Mouse (Mus musculus): ENCODE data around the gene Ccdc106.
A peak's percentile ranks its signal among the peaks of the same experiment; 100 is the strongest.
"Not testable (repeated sequence)": the region's sequence is repeated elsewhere in the genome, so short reads cannot be mapped to it uniquely, and the experiment has no call there.

Gene Ccdc106

DNA sequence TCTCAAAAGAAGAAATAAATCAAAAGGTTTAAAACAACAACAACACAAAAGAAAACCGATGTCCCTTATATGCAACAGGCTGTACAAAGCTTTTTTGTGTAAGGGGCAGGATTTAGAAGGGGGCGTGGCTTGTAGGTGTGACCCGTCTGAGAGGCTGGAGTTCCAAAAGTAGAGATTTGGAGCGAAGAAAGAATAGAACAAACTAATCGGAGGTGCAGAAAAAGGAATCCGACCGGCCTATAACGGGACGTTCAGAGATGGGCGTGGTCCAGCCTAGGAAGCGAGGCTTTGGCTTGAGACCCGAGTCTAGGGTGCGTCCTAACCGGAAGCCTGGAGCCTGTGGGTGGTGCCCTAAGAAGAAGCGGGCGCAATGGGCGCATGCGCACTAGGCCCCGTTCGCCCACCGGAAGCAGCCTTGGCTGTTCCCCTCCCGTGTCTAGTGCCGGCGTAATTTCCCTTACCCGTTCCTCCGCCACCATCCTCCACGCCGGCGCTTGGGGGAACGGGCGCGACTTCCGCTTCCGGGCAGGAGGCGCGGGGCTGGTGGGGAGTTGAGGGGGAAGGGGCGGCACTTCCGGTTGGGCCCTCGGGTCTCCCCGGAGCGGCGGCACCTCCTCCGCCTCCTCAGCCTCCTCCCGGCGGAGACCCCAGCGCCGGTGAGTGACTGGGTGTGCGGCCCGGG lies at the start of gene Ccdc106, which contains the start of gene Zfp865:
Gene Ccdc106 (plus strand): TSS at position 554 of the 682 bp plus-strand sequence.
Gene Zfp865 (plus strand): TSS at position 377 of the 682 bp plus-strand sequence.
- DNase-seq (ENCODE audit: low spot score) = peak; percentile 97

- no peak for DNase-seq (ENCODE audit: low spot score)
These were observed 49.3 kb upstream of the Ccdc106 start, which contains the start of gene Sbk3 for GRCm38 (mm10) chr7:4971068-4971467. Gene Sbk3, minus strand, starts transcription at chr7:4971168.

DNA sequence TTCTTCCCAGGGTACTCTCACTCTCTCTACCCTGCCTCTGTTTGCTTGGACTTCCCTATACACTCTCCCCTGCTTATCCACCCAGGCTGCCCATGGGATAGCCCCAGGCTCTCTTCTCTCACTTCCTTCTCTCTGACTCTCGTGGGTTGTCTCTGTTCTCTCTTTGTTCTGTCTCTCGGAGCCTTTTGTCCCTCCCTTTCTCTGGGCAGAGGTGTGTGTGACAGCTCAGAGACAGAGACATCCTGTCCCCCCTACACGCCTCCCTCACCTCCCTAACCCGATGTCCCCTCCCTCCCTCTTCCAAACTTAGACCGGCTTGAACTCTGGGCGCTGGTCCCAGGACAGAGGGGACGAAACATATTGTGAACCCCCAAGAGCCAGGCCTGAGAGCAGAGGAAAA lies 48.6 kb upstream of the Ccdc106 start:
- DNase-seq (ENCODE audit: low spot score) = no peak

DNA sequence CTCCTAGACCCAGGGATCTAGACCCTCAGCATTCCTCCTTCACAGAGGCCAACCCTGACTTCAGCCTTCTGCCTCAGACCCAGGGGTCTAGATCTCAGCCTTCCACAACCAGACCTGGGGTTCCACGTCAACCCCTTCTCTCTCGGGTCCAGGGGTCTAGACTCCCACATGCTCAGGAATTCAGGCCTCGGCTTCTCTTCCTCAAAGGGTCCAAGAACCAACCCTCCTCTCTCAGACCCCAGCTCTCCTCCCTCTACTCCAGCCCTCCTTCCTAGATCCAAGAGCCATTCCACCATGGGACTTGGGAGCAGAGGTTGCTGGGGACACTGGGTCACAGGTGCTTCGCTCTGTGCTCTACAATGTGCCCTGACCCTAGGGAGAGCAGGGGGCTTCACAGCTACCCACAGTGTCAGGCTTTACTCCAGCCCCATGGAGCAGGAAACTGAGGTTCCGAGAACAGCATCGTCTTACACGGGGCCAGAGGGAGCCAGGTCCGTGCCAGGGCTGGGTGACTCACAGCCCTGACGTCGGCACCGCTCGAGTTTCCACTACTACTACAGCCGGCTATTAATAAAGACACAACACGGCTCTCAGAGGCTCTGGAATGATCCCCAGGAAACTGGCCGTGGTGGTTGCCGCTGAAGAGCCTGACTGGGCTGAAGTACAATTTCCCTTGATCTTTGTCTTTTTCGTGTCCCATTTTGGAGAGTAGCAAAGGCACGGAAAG lies 47.9 kb upstream of the Ccdc106 start:
- DNase-seq (ENCODE audit: low spot score) = peak; percentile 76

GRCm38 (mm10) chr7:4975455-4975854 lies 44.9 kb upstream of the Ccdc106 start:
- DNase-seq (ENCODE audit: low spot score) = no peak

GRCm38 (mm10) chr7:4976832-4977231 lies 43.5 kb upstream of the Ccdc106 start:
- no peak for DNase-seq (ENCODE audit: low spot score)

DNA sequence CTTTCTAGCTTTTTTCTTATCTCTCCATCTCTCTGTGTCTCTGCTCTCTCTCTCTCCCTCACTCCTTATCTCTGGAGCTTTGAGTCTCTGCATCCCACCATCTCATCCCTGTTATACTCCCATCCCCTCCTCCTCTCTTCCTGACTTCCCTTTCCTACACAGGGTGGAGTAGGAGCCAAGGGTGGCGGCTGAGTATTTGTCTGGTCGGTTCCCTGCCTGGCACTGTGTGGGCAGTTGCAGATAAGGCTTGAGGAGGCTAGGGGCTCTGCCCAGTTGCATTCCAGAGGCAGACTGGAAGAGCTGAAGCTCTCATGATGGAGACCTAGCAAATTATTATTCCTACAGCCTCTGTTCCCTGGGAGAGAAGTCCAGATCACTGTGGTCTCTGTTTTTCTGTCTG lies 32.1 kb upstream of the Ccdc106 start:
- no peak for DNase-seq (ENCODE audit: low spot score)

DNA sequence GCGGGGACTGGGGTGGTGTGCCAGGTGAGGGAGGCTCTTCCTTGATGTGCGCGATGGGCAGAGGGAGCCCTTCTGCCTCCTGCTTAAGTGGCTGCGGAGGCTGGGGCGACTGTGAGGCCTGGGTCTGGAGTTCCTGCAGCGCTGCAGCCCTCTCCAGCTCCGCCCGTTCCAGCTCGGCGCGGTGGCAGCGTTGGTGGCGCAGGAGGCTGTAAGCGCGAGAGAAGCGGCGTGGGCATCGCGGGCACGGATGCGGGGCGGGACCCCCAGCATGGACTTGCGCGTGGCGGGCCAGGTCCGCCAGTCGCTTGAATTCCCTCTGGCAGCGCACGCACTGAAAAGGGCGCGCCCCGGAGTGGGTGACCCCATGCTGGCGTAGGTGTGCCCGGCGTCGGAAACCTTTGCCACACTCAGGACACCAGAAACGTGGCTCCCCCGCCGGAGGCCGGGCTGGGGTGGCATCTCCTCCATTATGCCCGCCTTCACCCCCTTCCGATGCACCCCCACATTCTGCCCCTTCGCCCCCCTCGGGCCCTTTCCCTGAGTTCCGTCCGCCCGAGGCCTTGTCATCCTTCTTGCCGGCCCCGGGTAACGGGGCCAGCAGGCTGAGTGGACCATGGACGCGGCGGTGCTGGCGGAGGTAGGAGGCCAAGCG lies 26.9 kb upstream of the Ccdc106 start:
- no peak for DNase-seq (ENCODE audit: low spot score)

DNA sequence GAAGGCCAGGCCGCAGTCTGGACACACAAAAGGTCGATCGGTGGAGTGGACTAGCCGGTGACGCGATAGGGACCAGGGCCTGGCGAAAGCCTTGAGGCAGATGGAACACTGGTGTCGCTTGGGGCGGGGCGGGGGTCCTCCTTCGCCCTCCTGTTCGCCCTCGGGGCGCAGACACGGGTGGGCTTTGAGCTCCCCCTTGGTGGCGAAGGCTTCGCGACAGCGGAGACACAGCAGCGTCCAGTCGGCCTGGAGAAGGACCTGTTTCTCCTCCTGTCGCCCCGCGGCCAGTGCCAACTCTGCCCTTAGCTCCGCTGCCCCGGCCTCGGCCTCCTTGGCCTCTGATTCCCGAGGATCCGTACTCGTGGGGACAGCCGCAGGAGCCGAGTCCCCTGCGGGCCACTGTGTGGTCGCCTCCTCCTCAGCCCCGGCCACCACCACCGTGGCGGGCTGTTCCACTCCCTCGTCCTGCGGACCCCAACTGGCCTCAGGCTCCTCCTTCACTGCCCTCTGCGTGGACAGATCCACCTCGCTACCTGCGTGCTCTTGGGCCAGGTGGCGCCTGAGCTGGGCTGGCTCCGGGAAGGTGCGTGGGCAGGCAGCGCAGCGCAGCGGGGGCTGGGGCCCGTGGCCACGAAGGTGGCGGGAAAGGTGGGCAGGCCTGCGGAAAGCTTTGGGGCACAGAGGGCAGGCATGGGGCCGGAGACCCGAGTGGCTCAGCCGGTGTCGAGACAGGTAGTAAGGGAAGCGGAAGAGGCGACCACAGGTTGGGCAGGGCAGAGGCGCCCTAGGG lies 26.2 kb upstream of the Ccdc106 start:
- DNase-seq (ENCODE audit: low spot score) = no peak

- no peak for DNase-seq (ENCODE audit: low spot score)
These were observed 24.9 kb upstream of the Ccdc106 start for GRCm38 (mm10) chr7:4995268-4996002.

DNA sequence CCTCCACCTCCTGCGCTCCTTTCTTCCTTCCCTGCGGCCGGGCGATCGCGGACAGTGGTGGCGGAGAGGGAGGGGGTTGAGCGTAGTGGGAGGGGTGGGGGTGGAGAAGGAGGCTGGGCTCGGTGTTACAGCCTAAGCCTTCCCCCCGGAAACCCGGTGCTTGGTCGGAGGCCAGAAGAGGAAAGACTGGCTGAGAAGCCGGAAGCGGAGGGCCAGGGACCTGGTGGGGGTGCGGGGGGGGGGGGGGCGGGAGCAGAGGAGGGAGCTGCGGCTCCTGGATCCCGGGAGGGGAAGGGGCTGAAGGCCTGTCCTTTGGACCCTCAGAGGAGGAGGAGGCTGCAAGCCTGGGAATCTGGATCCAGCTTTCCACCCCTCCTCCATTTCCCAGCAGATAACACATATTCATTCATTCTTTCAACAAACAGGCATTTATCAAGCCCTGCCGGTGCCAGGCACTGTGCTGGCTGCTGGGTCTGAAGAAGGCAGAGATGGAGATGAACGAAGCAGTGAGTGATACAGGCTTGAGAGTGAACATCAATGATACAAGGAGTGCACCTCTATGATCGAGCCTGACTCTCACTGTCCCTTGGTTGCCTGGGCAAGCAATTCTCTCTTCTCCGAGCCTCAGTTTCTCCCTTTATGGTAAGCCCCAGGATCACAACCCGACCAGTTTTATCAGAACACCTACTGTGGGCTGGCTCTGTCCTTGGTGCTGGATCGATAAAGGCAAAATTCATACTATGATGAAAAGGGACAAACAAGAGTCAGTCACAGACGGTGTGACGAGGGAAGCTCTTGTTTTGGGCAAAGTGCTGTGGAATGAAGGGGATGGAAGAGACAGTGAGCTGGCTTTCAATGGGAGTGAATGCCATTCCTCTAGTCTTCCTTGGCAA lies 24.1 kb upstream of the Ccdc106 start, which contains the start of gene Zfp579:
Gene Zfp579 (minus strand): TSS at position 156 of the 893 bp plus-strand sequence.
- peak; percentile 88 for DNase-seq (ENCODE audit: low spot score)

- DNase-seq (ENCODE audit: low spot score) = no peak
These were observed 23.4 kb upstream of the Ccdc106 start for GRCm38 (mm10) chr7:4996934-4997333.

DNA sequence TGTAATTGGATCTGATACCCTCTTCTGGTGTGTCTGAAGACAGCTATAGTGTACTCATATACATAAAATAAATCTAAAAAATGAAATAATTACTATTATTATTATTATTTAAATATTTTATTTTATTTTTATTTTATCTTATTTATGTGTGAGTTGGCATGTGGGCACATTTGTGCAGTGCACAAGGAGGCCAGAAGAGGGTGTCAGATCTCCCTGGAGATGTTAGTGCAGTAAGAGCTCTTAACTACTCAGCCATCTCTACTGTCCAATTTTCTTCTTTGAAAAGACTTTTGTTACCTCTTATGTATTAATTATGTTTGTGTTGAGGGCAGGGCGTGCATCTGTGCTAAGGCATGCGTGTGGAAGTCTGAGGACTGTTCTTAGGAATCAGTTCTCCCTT lies 20.5 kb upstream of the Ccdc106 start:
- peak; percentile 28 for DNase-seq (ENCODE audit: low spot score)

DNA sequence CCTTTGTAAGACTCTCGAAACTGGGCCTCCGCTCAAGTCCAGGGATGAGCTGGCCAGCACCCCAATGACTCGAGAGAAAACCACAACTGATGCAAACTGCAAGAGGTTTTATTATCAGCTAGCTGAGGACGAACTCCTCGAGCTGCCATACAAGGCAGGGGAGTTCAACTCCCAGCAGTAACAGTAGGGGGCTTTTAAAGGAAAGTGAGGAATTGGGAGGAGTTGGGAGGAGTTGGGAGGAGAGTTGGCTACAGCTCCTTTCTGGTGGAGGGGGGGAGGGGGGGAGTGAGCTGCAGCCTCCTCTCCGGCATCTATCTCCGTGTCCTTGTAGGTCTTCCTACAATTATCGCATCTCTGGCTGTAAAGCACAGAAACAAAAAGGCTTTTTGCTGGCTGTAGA lies 17.5 kb upstream of the Ccdc106 start:
- DNase-seq (ENCODE audit: low spot score) = not testable (repeated sequence)

DNA sequence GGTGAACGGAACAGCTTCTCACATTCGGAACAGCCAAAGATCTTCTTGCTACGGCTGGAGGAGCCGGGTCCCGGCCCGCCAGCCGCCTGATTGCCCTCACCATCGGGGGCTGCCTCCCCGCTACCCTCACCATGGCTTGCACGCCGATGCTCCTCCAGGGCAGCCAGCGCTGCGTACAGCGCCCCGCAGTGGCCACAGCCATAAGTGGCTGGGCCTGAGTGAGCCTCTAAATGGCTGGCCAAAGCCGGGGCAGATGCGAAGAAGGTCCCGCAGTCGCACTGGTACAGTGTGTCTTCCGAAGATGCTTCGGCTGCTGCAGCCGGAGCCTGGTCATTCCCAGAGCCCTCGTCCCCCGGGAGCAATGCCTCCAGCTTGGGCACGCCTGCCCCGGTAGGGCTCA lies 12.1 kb upstream of the Ccdc106 start:
- no peak for DNase-seq (ENCODE audit: low spot score)

DNA sequence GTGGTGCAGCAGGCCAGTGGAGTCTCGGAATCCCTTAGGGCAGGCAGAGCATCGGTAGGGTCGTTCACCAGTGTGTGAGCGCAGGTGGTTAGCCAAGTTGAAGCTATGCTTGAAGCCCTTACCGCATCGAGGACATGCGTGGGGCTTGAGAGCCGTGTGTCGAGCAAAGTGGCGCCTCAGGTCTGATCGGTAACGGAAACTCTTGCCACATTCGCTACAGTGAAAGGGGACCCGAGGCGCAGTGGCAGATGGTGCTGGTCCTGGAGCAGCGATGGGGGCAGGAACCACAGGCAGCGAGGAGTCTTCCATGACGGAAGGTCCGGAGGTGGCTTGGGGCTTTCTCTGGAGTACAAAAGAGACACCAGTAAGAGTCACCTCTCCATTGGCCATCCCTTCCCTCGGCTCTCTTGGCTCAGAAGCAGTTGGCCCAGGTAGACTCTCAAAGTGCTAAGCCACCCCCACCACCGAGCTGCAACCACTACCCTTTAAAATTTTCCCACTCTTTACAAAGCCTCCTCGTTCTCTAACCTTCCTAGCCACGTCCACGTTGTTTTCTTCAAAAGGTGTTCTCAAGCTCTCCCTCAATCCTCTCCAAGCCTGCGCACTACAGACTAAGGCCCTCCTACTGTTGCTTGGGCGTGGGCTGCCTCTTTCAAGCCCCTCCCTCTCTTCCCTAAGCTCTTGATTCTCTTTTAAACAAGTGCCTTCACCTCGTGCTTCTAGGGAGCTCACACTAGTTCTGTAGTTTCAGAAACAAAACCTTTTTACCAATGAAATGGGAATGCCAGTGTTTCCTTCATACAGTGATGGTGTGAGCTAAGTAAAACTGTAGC lies 7.5 kb upstream of the Ccdc106 start:
- DNase-seq (ENCODE audit: low spot score) = no peak

DNA sequence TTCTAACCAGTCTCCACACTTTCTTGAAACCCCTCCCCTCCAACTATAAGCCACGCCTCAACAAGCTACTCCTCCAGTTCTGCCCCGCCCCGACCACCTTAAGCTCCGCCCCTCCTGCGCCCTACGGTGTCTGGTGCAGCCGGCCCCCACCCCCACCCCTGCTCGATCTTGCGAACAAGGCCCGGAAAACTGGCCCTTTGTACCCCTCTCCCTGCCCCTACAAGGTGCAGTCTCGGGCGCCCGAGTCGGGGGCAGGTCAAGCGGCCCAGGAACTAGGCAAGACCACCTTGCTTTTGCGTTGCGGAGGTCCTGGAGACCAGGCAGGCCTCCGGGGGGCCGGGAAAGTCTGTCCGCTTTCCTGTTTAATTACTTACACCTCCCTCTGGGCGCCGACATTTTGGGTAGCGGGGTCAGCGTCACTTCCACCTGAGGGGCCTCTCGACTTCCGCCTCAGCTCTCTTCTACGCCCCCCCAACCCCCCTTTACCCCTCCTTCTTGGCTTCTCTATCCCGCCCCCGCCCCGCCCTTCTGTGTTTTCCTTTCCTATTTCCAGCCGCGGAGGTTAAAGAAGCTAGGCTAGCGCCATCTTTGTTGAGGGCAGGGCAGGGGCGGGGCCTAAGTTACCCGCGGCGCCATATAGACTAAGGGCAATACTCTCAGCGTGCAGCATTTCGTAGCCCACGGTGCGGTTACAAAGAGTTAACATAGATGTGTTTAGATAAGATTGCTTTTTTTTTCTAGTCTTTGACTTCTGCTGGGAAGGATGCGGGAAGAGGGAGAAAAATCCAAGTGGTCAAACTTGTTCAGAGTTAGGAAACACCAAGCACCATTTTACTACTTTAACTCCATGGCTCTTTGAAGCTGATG lies 5.9 kb upstream of the Ccdc106 start, which contains the start of the genes Zfp524 and Fiz1:
Gene Zfp524 (plus strand): TSS at position 165 of the 867 bp plus-strand sequence.
Gene Fiz1 (minus strand): TSS at position 447 of the 867 bp plus-strand sequence.
- DNase-seq (ENCODE audit: low spot score) = peak; percentile 96

Data from adipocyte (in vitro differentiated cells).